Mouse (Mus musculus) cerebellum, adult (tissue): Measurements from ENCODE around the gene Morn3.

Experiments used
- ATAC-seq: cut with Nextera tagmentation; 2 replicates; pipeline ENCODE4 v1.9.2; 2017; ENCODE audit warnings: mild to moderate bottlenecking, moderate library complexity, mixed read lengths; ENCODE audit not compliant: insufficient number of reproducible peaks, low FRiP score, low TSS enrichment

The Morn3 gene

GRCm38 (mm10) chr5:123024965-123025573 lies 21.7 kb downstream of the Morn3 start:
- ATAC-seq: no peak

GRCm38 (mm10) chr5:123024312-123024711 lies 22.5 kb downstream of the Morn3 start:
- ATAC-seq: no peak

- ATAC-seq: no peak
Measured at GRCm38 (mm10) chr5:123023049-123023448, 23.8 kb downstream of the Morn3 start.

- ATAC-seq: no peak
Measured at GRCm38 (mm10) chr5:123021438-123021837, 25.4 kb downstream of the Morn3 start.

- ATAC-seq: no peak
Measured at GRCm38 (mm10) chr5:123020426-123020825, 26.4 kb downstream of the Morn3 start.

GRCm38 (mm10) chr5:123019336-123020016 lies 27.3 kb downstream of the Morn3 start:
- no peak for ATAC-seq

GRCm38 (mm10) chr5:123017504-123017903 lies 29.3 kb downstream of the Morn3 start:
- no peak for ATAC-seq

GRCm38 (mm10) chr5:123015915-123016314 lies 30.9 kb downstream of the Morn3 start:
- ATAC-seq: no peak

- ATAC-seq: peak; percentile 86
Measured at GRCm38 (mm10) chr5:123014753-123015701, 31.8 kb downstream of the Morn3 start, which contains the start of gene Orai1. TSS of gene Orai1 (plus strand) at chr5:123015074.

GRCm38 (mm10) chr5:123013599-123014315 lies 33.1 kb downstream of the Morn3 start:
- ATAC-seq: no peak

GRCm38 (mm10) chr5:123011705-123012104 lies 35.1 kb downstream of the Morn3 start:
- no peak for ATAC-seq

- no peak for ATAC-seq
Measured at GRCm38 (mm10) chr5:123010806-123011205, 36.0 kb downstream of the Morn3 start.

- no peak for ATAC-seq
Measured at GRCm38 (mm10) chr5:123009873-123010272, 36.9 kb downstream of the Morn3 start.

GRCm38 (mm10) chr5:123008877-123009493 lies 37.8 kb downstream of the Morn3 start:
- ATAC-seq: no peak

- no peak for ATAC-seq
Measured at GRCm38 (mm10) chr5:123005716-123006592, 40.9 kb downstream of the Morn3 start.

- no peak for ATAC-seq
Measured at GRCm38 (mm10) chr5:123000901-123001300, 45.9 kb downstream of the Morn3 start.

- peak; percentile 49; the same call in 1 of the 2 replicates for ATAC-seq
Measured at GRCm38 (mm10) chr5:122997205-122998204, 49.3 kb downstream of the Morn3 start.

- ATAC-seq: no peak
Measured at GRCm38 (mm10) chr5:122994910-122995309, 51.9 kb downstream of the Morn3 start.
